In the genomic region with DNA sequence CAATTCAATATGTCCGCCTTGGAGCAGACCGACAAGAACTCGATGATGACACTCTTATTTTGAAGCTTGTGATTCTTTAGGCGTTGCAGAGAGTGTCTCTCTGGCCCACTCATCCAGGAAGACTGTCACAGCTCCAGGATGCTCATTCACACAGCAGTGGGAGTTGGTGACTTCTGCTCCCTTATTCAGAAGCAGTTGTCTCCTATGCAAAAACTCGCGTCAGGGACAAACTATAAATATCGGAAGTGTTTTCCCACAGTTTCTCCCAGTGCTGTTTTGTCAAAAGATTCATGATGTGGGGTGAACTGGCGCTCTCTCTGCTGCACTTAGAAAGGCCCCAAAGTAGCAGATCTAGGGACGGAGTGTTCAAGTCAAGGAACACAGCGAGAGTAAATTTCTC, we compare ENCODE assay signal across 17 mouse cellular contexts. TPM values are rescaled to one million over a fixed set of nuclear protein-coding genes. Genes with fewer than 3 reads are reported as not detected.
DNase-seq lines count a peak whose midpoint lies in the region.
"Had no signal": no experiment of that assay in that cellular context is flagged by ENCODE, and none has a peak within 500 bp of the region (broad histone marks: within the 10 kb centered on the region; RNA-seq: fewer than 3 reads in every experiment).

No protein-coding gene starts in this region.

- intact Hi-C loops in left cerebral cortex, postnatal 14 days (cut with DNase I) = no loop called here
- intact Hi-C loops in gastrocnemius, postnatal 14 days (cut with DNase I; ENCODE audit: low total_unique reads) = no loop called here

- DNase-seq in layer of hippocampus, adult 11-12 months (ENCODE audit: low spot score) = peak; percentile 21
- DNase-seq in layer of hippocampus, postnatal 25 days (ENCODE audit: extremely low spot score in 1 of 2, low spot score in 1 of 2) = no peak
- peak; percentile 82 for DNase-seq in right cerebral cortex, adult 18-20 months
- DNase-seq in right cerebral cortex, postnatal 4 days = no peak
- DNase-seq in left cerebral cortex, postnatal 14 days (ENCODE audit: low spot score in 2 of 2) = peak; percentile 64 to 81
- DNase-seq in telencephalon, adult 2 months (ENCODE audit: low read depth, low spot score) = peak; percentile 93
- DNase-seq in gastrocnemius, postnatal 14 days = no peak
- no peak for DNase-seq in adrenal gland, postnatal 25 days
- DNase-seq: gastrocnemius, postnatal 25 days; heart, adult 2 months; kidney, postnatal 25 days; lung, embryonic 14.5 days; lung, postnatal 4 days; retina, postnatal 1 day; spleen, adult 18-20 months; thymus, postnatal 14 days had no signal

RNA-seq across cellular contexts. Expression of gene Ntrk2, which starts 59.9 kb away (rescaled TPM):
- total RNA-seq in layer of hippocampus, postnatal 25 days (2021) = 100 to 1,000 TPM; 319 to 331 TPM
- 100 to 1,000 TPM; 335 to 354 TPM for total RNA-seq in left cerebral cortex, postnatal 14 days (2021)
- 10 to 100 TPM in 1 of 2 experiments, 1 to 10 TPM in 1; 7.2 to 11.0 TPM for total RNA-seq in gastrocnemius, postnatal 14 days (2021)
- total RNA-seq in adrenal gland, postnatal 25 days (2021) = 13.3 and 14.8 TPM in 2 replicates
- total RNA-seq: megakaryocyte-erythroid progenitor cell, adult 5-6 weeks had no signal

Comparison
In these comparisons a context has a peak if more than half of its experiments do, and no peak if none do; other contexts are left out.
1. DNase-seq: peak in layer of hippocampus, adult 11-12 months (single experiment), right cerebral cortex, adult 18-20 months (single experiment), left cerebral cortex, postnatal 14 days (2 of 2) and telencephalon, adult 2 months (single experiment); none in layer of hippocampus, postnatal 25 days (0 of 2), right cerebral cortex, postnatal 4 days (single experiment), gastrocnemius, postnatal 14 days (single experiment) and adrenal gland, postnatal 25 days (single experiment).
2. RNA of gene Ntrk2, which starts 59.9 kb away (total RNA-seq): 335 to 354 TPM in left cerebral cortex, postnatal 14 days and 319 to 331 TPM in layer of hippocampus, postnatal 25 days; 13.3 to 14.8 TPM in adrenal gland, postnatal 25 days and 7.2 to 11.0 TPM in gastrocnemius, postnatal 14 days; every median in the first group is over 10 times any median in the second.